Mouse (Mus musculus) intestine, embryonic 16.5 days (tissue): Measurements from ENCODE around the gene Stox2. TPM values are rescaled to one million over a fixed set of nuclear protein-coding genes. Genes with fewer than 3 reads are reported as not detected.

Source experiments
- ATAC-seq: fragments of 200-750 bp; cut with Nextera tagmentation; 2 replicates; pipeline ENCODE4 v1.8.0; 2017; ENCODE audit warnings: moderate TSS enrichment, moderate library complexity
- H3K27ac ChIP-seq: fragments of 300-500 bp; sonication (generic); 2 replicates; pipeline ENCODE4 v1.5.1; 2014; ENCODE audit warnings: mild to moderate bottlenecking, low read length
- H3K27me3 ChIP-seq: fragments of 300-500 bp; sonication (generic); replicated peaks from 2 replicates; pipeline ENCODE4 v1.6.1; 2014; ENCODE audit warnings: low read length, control low read depth, mixed read lengths; ENCODE audit not compliant: control insufficient read depth, insufficient read depth
- H3K36me3 ChIP-seq: fragments of 300-500 bp; sonication (generic); 2 replicates; pipeline ENCODE4 v1.6.1; 2014; ENCODE audit warnings: low read length, control low read depth; ENCODE audit not compliant: control insufficient read depth, insufficient read depth
- H3K4me1 ChIP-seq: fragments of 300-500 bp; sonication (generic); 2 replicates; pipeline ENCODE4 v1.6.1; 2014; ENCODE audit warnings: low read length, control low read depth, mixed read lengths; ENCODE audit not compliant: control insufficient read depth, insufficient read depth
- H3K4me2 ChIP-seq: fragments of 300-500 bp; sonication (generic); 2 replicates; pipeline ENCODE4 v1.6.1; 2014; ENCODE audit warnings: low read depth, low read length, control low read depth
- H3K4me3 ChIP-seq: fragments of 300-500 bp; sonication (generic); 2 replicates; pipeline ENCODE4 v1.5.1; 2014; ENCODE audit warnings: mild to moderate bottlenecking, low read length
- H3K9ac ChIP-seq: fragments of 300-500 bp; sonication (generic); 2 replicates; pipeline ENCODE4 v1.6.1; 2014; ENCODE audit warnings: low read depth, low read length
- H3K9me3 ChIP-seq: fragments of 300-500 bp; sonication (generic); 2 replicates; pipeline ENCODE4 v1.6.1; 2016; ENCODE audit warnings: low read length, control low read depth; ENCODE audit not compliant: control insufficient read depth
- WGBS: fragments of 180-500 bp; shearing (Covaris S2); extraction: QIAGEN DNeasy Blood & Tissue Kit; methylation state at CpG from one replicate; pipeline ENCODE4 v1.1.7; 2014; 5-methylcytosine and 5-hydroxymethylcytosine counted together
- polyA plus RNA-seq: library from polyadenylated mRNA; unstranded; fragments of >200 nt; fragmentation: Nextera tagmentation; extraction: Ambion mirVana; gene quantifications from 2 replicates; pipeline ENCODE4 v1.2.1, GENCODE M21; 2015

Gene Stox2
- polyA plus RNA-seq, 1 experiment from 2014 or later = 4.7 TPM

- 75% methylated on average over 6 of the region's 6 CpGs for WGBS
Measured at GRCm38 (mm10) chr8:47285435-47285834, 160.7 kb downstream of the Stox2 start.

GRCm38 (mm10) chr8:47284329-47285326 is 161.5 kb downstream of the Stox2 start:
- 77% methylated on average over 21 of the region's 21 CpGs for WGBS
- no peak for ATAC-seq

More at GRCm38 (mm10) chr8:47285435-47285834, 160.7 kb downstream of the Stox2 start:
- Histone ChIP-seq H3K27ac (no peak overlapping the region), H3K9ac (no peak overlapping the region), H3K27me3 (no peaks in the 10 kb centered on the region), H3K9me3 (no peaks in the 10 kb centered on the region), H3K36me3 (no peaks in the 10 kb centered on the region), H3K4me1 (peaks cover 4% of the 10 kb centered on the region; the same call in 1 of the 2 replicates), H3K4me2 (no peak overlapping the region), H3K4me3 (no peak overlapping the region)
- ATAC-seq = no peak

GRCm38 (mm10) chr8:47279898-47280297 is 166.3 kb downstream of the Stox2 start:
- no peak overlapping the region for H3K4me2 ChIP-seq
- ATAC-seq = no peak
- no peak overlapping the region for H3K27ac ChIP-seq
- peaks cover 7% of the 10 kb centered on the region for H3K4me1 ChIP-seq
- no peaks in the 10 kb centered on the region for H3K27me3 ChIP-seq
- H3K4me3 ChIP-seq = no peak overlapping the region
- 64% methylated on average over 10 of the region's 10 CpGs for WGBS
- no peaks in the 10 kb centered on the region for H3K36me3 ChIP-seq
- no peak overlapping the region for H3K9ac ChIP-seq
- no peaks in the 10 kb centered on the region for H3K9me3 ChIP-seq

More at GRCm38 (mm10) chr8:47284329-47285326, 161.5 kb downstream of the Stox2 start:
- Histone ChIP-seq H3K4me2 (no peak overlapping the region), H3K9me3 (no peaks in the 10 kb centered on the region), H3K27me3 (no peaks in the 10 kb centered on the region), H3K27ac (no peak overlapping the region), H3K9ac (no peak overlapping the region), H3K4me1 (peaks cover 4% of the 10 kb centered on the region; the same call in 1 of the 2 replicates), H3K36me3 (no peaks in the 10 kb centered on the region), H3K4me3 (no peak overlapping the region)

GRCm38 (mm10) chr8:47278211-47278610 is 168.0 kb downstream of the Stox2 start:
- H3K9ac ChIP-seq = no peak overlapping the region
- no peaks in the 10 kb centered on the region for H3K36me3 ChIP-seq
- no peak for ATAC-seq
- no peak overlapping the region for H3K27ac ChIP-seq
- H3K4me1 ChIP-seq = peaks cover 7% of the 10 kb centered on the region
- 79% methylated on average over 3 of the region's 3 CpGs for WGBS
- no peak overlapping the region for H3K4me2 ChIP-seq
- no peaks in the 10 kb centered on the region for H3K27me3 ChIP-seq
- no peaks in the 10 kb centered on the region for H3K9me3 ChIP-seq
- H3K4me3 ChIP-seq = no peak overlapping the region

- Histone ChIP-seq H3K4me1 (peaks cover 8% of the 10 kb centered on the region; the same call in 1 of the 2 replicates), H3K4me3 (no peak overlapping the region), H3K4me2 (no peak overlapping the region), H3K27ac (peak overlapping the region; percentile 35; the same call in 1 of the 2 replicates), H3K9ac (no peak overlapping the region), H3K9me3 (no peaks in the 10 kb centered on the region), H3K27me3 (no peaks in the 10 kb centered on the region), H3K36me3 (no peaks in the 10 kb centered on the region)
- no peak; the same call in 1 of the 2 replicates for ATAC-seq
- WGBS = 86% methylated on average over 6 of the region's 6 CpGs
Measured at GRCm38 (mm10) chr8:47268931-47269330, 177.2 kb downstream of the Stox2 start.

GRCm38 (mm10) chr8:47268062-47268822 is 177.9 kb downstream of the Stox2 start:
- H3K27me3 ChIP-seq = no peaks in the 10 kb centered on the region
- peak; percentile 71 for ATAC-seq
- peaks cover 8% of the 10 kb centered on the region; the same call in 1 of the 2 replicates for H3K4me1 ChIP-seq
- no peaks in the 10 kb centered on the region for H3K9me3 ChIP-seq
- H3K36me3 ChIP-seq = no peaks in the 10 kb centered on the region
- no peak overlapping the region for H3K4me3 ChIP-seq
- no peak overlapping the region for H3K4me2 ChIP-seq
- H3K9ac ChIP-seq = no peak overlapping the region
- WGBS = 64% methylated on average over 21 of the region's 21 CpGs
- peak overlapping the region; percentile 35; the same call in 1 of the 2 replicates for H3K27ac ChIP-seq

- no peaks in the 10 kb centered on the region for H3K36me3 ChIP-seq
- no peaks in the 10 kb centered on the region for H3K9me3 ChIP-seq
- ATAC-seq = no peak
- H3K27ac ChIP-seq = no peak overlapping the region
- WGBS = 69% methylated on average over 17 of the region's 17 CpGs
- peaks cover 4% of the 10 kb centered on the region; the same call in 1 of the 2 replicates for H3K4me1 ChIP-seq
- no peak overlapping the region for H3K4me2 ChIP-seq
- H3K27me3 ChIP-seq = no peaks in the 10 kb centered on the region
- no peak overlapping the region for H3K4me3 ChIP-seq
- no peak overlapping the region for H3K9ac ChIP-seq
Measured at GRCm38 (mm10) chr8:47263070-47263843, 182.9 kb downstream of the Stox2 start.

- peak; percentile 87 for ATAC-seq
- Histone ChIP-seq H3K4me1 (peaks cover 4% of the 10 kb centered on the region; the same call in 1 of the 2 replicates), H3K9ac (no peak overlapping the region), H3K4me3 (no peak overlapping the region), H3K27me3 (no peaks in the 10 kb centered on the region), H3K9me3 (no peaks in the 10 kb centered on the region), H3K4me2 (no peak overlapping the region), H3K27ac (no peak overlapping the region), H3K36me3 (no peaks in the 10 kb centered on the region)
- 47% methylated on average over 12 of the region's 12 CpGs for WGBS
Measured at GRCm38 (mm10) chr8:47260751-47261474, 185.2 kb downstream of the Stox2 start.
